Mouse (Mus musculus): ENCODE data around the gene Sympk.

GRCm38 (mm10) chr7:19094471-19094825 lies 70.3 kb downstream of the Sympk start, which contains the start of gene Six5:
- TF ChIP-seq CTCF (IDR thresholded peaks at IDR 0.05; ENCODE audit: control insufficient read depth, insufficient read depth, low read length) (no peak), POLR2A (IDR thresholded peaks at IDR 0.05; ENCODE audit: borderline replicate concordance, control insufficient read depth, low read depth, low read length) (no peak)

Data from bone marrow, adult 2 months (tissue).